Mouse (Mus musculus) ovary, postnatal 10 days (tissue): ENCODE results near the gene Mto1.

Experiments
- DNase-seq: peaks from one replicate; pipeline ENCODE4 v3.0.0; 2022; ENCODE audit warnings: low spot score

Gene Mto1

GRCm38 (mm10) chr9:78447973-78448873 is at the start of gene Mto1, which contains the start of gene Gm17324:
TSS of gene Mto1 (plus strand) at chr9:78448208.
TSS of gene Gm17324 (minus strand) at chr9:78448786.
- DNase-seq, result peak; percentile 73

- DNase-seq, result no peak
Measured at GRCm38 (mm10) chr9:78400570-78400969, 47.4 kb upstream of the Mto1 start.

- DNase-seq, result no peak
Measured at GRCm38 (mm10) chr9:78401596-78401995, 46.4 kb upstream of the Mto1 start.

GRCm38 (mm10) chr9:78427362-78427781 is 20.6 kb upstream of the Mto1 start:
- DNase-seq, result no peak

GRCm38 (mm10) chr9:78428185-78428584 is 19.8 kb upstream of the Mto1 start:
- no peak for DNase-seq

- DNase-seq, result no peak
Measured at GRCm38 (mm10) chr9:78428870-78429432, 19.1 kb upstream of the Mto1 start.

GRCm38 (mm10) chr9:78429551-78429950 is 18.5 kb upstream of the Mto1 start:
- no peak for DNase-seq

GRCm38 (mm10) chr9:78430486-78430885 is 17.5 kb upstream of the Mto1 start:
- DNase-seq, result no peak

GRCm38 (mm10) chr9:78432471-78432870 is 15.5 kb upstream of the Mto1 start:
- no peak for DNase-seq

- DNase-seq, result no peak
Measured at GRCm38 (mm10) chr9:78439426-78439825, 8.6 kb upstream of the Mto1 start.

GRCm38 (mm10) chr9:78442237-78442578 is 5.8 kb upstream of the Mto1 start:
- no peak for DNase-seq

- peak; percentile 34 for DNase-seq
Measured at GRCm38 (mm10) chr9:78442579-78443392, 5.2 kb upstream of the Mto1 start, which contains the start of gene Cgas. TSS of gene Cgas (minus strand) at chr9:78443237.

GRCm38 (mm10) chr9:78447606-78447972 is 419 bp upstream of the Mto1 start:
- DNase-seq, result no peak

GRCm38 (mm10) chr9:78450404-78450803 is 2.4 kb downstream of the Mto1 start:
- no peak for DNase-seq

- no peak for DNase-seq
Measured at GRCm38 (mm10) chr9:78451382-78451781, 3.4 kb downstream of the Mto1 start.

GRCm38 (mm10) chr9:78457026-78457425 is 9.0 kb downstream of the Mto1 start:
- no peak for DNase-seq

GRCm38 (mm10) chr9:78463337-78463736 is 15.3 kb downstream of the Mto1 start:
- DNase-seq, result no peak

GRCm38 (mm10) chr9:78465725-78466124 is 17.7 kb downstream of the Mto1 start:
- DNase-seq, result no peak

- DNase-seq, result no peak
Measured at GRCm38 (mm10) chr9:78473588-78473987, 25.6 kb downstream of the Mto1 start.

- no peak for DNase-seq
Measured at GRCm38 (mm10) chr9:78474270-78474669, 26.3 kb downstream of the Mto1 start.

- DNase-seq, result no peak
Measured at GRCm38 (mm10) chr9:78474771-78475382, 26.9 kb downstream of the Mto1 start.

GRCm38 (mm10) chr9:78475383-78475780 is 27.4 kb downstream of the Mto1 start:
- no peak for DNase-seq
